Mouse (Mus musculus) liver, postnatal 0 days (tissue): ENCODE data around the gene Mnt. TPM values are rescaled to one million over a fixed set of nuclear protein-coding genes. Genes with fewer than 3 reads are reported as not detected.

Experiments used
- ATAC-seq: fragments of 200-750 bp; cut with Nextera tagmentation; 2 replicates; pipeline ENCODE4 v1.8.0; 2017; ENCODE audit warnings: mild to moderate bottlenecking, moderate library complexity
- DNase-seq: peaks from one replicate; pipeline ENCODE4 v3.0.0-alpha.2; 2016
- H3K27ac ChIP-seq: fragments of 300-500 bp; sonication (generic); 2 replicates; pipeline ENCODE4 v1.5.1; 2014; ENCODE audit warnings: antibody characterized with exemption, moderate library complexity, mild to moderate bottlenecking, low read depth
- H3K27me3 ChIP-seq: fragments of 300-500 bp; sonication (generic); 2 replicates; pipeline ENCODE4 v1.6.1; 2014; ENCODE audit warnings: low read length, control low read depth, mixed read lengths; ENCODE audit not compliant: insufficient read depth
- H3K36me3 ChIP-seq: fragments of 300-500 bp; sonication (generic); replicated peaks from 2 replicates; pipeline ENCODE4 v1.6.1; 2014; ENCODE audit warnings: mild to moderate bottlenecking, control low read depth, low read length, moderate library complexity, mixed read lengths; ENCODE audit not compliant: insufficient read depth
- H3K4me1 ChIP-seq: fragments of 300-500 bp; sonication (generic); 2 replicates; pipeline ENCODE4 v1.6.1; 2014; ENCODE audit warnings: antibody characterized with exemption, mild to moderate bottlenecking, control low read depth; ENCODE audit not compliant: insufficient read depth
- H3K4me2 ChIP-seq: fragments of 300-500 bp; sonication (generic); 2 replicates; pipeline ENCODE4 v1.6.1; 2014; ENCODE audit warnings: low read depth, mild to moderate bottlenecking, low read length, moderate library complexity, mixed read lengths
- H3K4me3 ChIP-seq: fragments of 300-500 bp; sonication (generic); 2 replicates; pipeline ENCODE4 v1.5.1; 2014; ENCODE audit warnings: low read depth, low read length
- H3K9ac ChIP-seq: fragments of 300-500 bp; sonication (generic); replicated peaks from 2 replicates; pipeline ENCODE4 v1.6.1; 2014; ENCODE audit warnings: mild to moderate bottlenecking, moderate library complexity
- H3K9me3 ChIP-seq: fragments of 300-500 bp; sonication (generic); 2 replicates; pipeline ENCODE4 v1.6.1; 2016; ENCODE audit warnings: mild to moderate bottlenecking, control low read depth, low read length, mixed read lengths
- CTCF ChIP-seq: sonication (generic); IDR thresholded peaks from 2 replicates; pipeline ENCODE4 v1.5.1; 2016; ENCODE audit warnings: antibody characterized with exemption, low read depth
- EP300 ChIP-seq: IDR thresholded peaks from 2 replicates; pipeline ENCODE4 v1.6.1; 2016; ENCODE audit warnings: antibody characterized with exemption, low read depth, mild to moderate bottlenecking
- WGBS: fragments of 180-500 bp; shearing (Covaris S2); extraction: QIAGEN DNeasy Blood & Tissue Kit; methylation state at CpG from one replicate; pipeline ENCODE4 v1.1.7; 2014; ENCODE audit not compliant: insufficient replicate concordance; 5-methylcytosine and 5-hydroxymethylcytosine counted together
- polyA plus RNA-seq: library from polyadenylated mRNA; unstranded; fragments of >200 nt; fragmentation: Nextera tagmentation; extraction: Ambion mirVana; gene quantifications from 2 replicates; pipeline ENCODE4 v1.2.1, GENCODE M21; 2015

The Mnt gene
- polyA plus RNA-seq, 1 experiment from 2014 or later, result 1.4 TPM

- H3K27ac ChIP-seq, result peak overlapping the region; percentile 97
- peak; percentile 97 for DNase-seq
- peak; percentile 80 for ATAC-seq
- WGBS, result under 1% methylated on average over 33 of the region's 35 CpGs
- H3K9ac ChIP-seq, result peak overlapping the region; percentile 78
- no peaks in the 10 kb centered on the region for H3K9me3 ChIP-seq
- H3K4me3 ChIP-seq, result peak overlapping the region; percentile 60
- H3K27me3 ChIP-seq, result no peaks in the 10 kb centered on the region
- peak overlapping the region; percentile 79 for H3K4me2 ChIP-seq
- H3K4me1 ChIP-seq, result peaks cover 36% of the 10 kb centered on the region
- no peak for TF ChIP-seq CTCF
- TF ChIP-seq EP300, result no peak; the same call in 1 of the 2 replicates
- peaks cover 14% of the 10 kb centered on the region; the same call in 1 of the 2 replicates for H3K36me3 ChIP-seq
Measured at GRCm38 (mm10) chr11:74838441-74838840, 7.7 kb downstream of the Mnt start.

- peak overlapping the region; percentile 97 for H3K27ac ChIP-seq
- DNase-seq (peak; percentile 73), ATAC-seq (peak; percentile 16)
- no peaks in the 10 kb centered on the region for H3K9me3 ChIP-seq
- H3K4me2 ChIP-seq, result peak overlapping the region; percentile 79
- H3K27me3 ChIP-seq, result no peaks in the 10 kb centered on the region
- peaks cover 31% of the 10 kb centered on the region for H3K4me1 ChIP-seq
- TF ChIP-seq EP300 (no peak), CTCF (no peak)
- 13% methylated on average over 6 of the region's 6 CpGs for WGBS
- peaks cover 14% of the 10 kb centered on the region; the same call in 1 of the 2 replicates for H3K36me3 ChIP-seq
- peak overlapping the region; percentile 60 for H3K4me3 ChIP-seq
- peak overlapping the region; percentile 5 for H3K9ac ChIP-seq
Measured at GRCm38 (mm10) chr11:74838971-74839370, 8.3 kb downstream of the Mnt start.

- Histone ChIP-seq H3K4me3 (no peak overlapping the region), H3K27ac (no peak overlapping the region), H3K9ac (no peak overlapping the region), H3K9me3 (no peaks in the 10 kb centered on the region), H3K4me2 (no peak overlapping the region), H3K36me3 (peaks cover 17% of the 10 kb centered on the region), H3K27me3 (no peaks in the 10 kb centered on the region), H3K4me1 (peaks cover 20% of the 10 kb centered on the region)
- TF ChIP-seq EP300 (no peak), CTCF (no peak)
- 91% methylated on average over 19 of the region's 19 CpGs for WGBS
- ATAC-seq, result no peak
- peak; percentile 11 for DNase-seq
Measured at GRCm38 (mm10) chr11:74839860-74840715, 9.4 kb downstream of the Mnt start.

- no peaks in the 10 kb centered on the region for H3K27me3 ChIP-seq
- peaks cover 16% of the 10 kb centered on the region for H3K4me1 ChIP-seq
- H3K4me3 ChIP-seq, result no peak overlapping the region
- ATAC-seq, result no peak
- H3K9me3 ChIP-seq, result peaks cover 3% of the 10 kb centered on the region; the same call in 1 of the 2 replicates
- WGBS, result 90% methylated on average over 8 of the region's 8 CpGs
- DNase-seq, result no peak
- peaks cover 20% of the 10 kb centered on the region for H3K36me3 ChIP-seq
- H3K4me2 ChIP-seq, result no peak overlapping the region
- no peak overlapping the region for H3K27ac ChIP-seq
- no peak overlapping the region for H3K9ac ChIP-seq
- TF ChIP-seq EP300, result no peak
- TF ChIP-seq CTCF, result no peak
Measured at GRCm38 (mm10) chr11:74840739-74841138, 10.0 kb downstream of the Mnt start.

- ATAC-seq, result no peak
- Histone ChIP-seq H3K4me1 (peaks cover 13% of the 10 kb centered on the region), H3K27ac (no peak overlapping the region), H3K27me3 (no peaks in the 10 kb centered on the region), H3K4me2 (no peak overlapping the region), H3K9me3 (peaks cover 3% of the 10 kb centered on the region; the same call in 1 of the 2 replicates), H3K9ac (no peak overlapping the region), H3K36me3 (peaks cover 20% of the 10 kb centered on the region), H3K4me3 (no peak overlapping the region)
- TF ChIP-seq EP300 (no peak), CTCF (no peak)
- peak; percentile 13 for DNase-seq
- WGBS, result 82% methylated on average over 9 of the region's 9 CpGs
Measured at GRCm38 (mm10) chr11:74841366-74841765, 10.6 kb downstream of the Mnt start.

- Histone ChIP-seq H3K4me3 (no peak overlapping the region), H3K27me3 (no peaks in the 10 kb centered on the region), H3K4me1 (peaks cover 13% of the 10 kb centered on the region), H3K27ac (no peak overlapping the region), H3K9ac (no peak overlapping the region), H3K36me3 (peaks cover 15% of the 10 kb centered on the region), H3K9me3 (peaks cover 3% of the 10 kb centered on the region; the same call in 1 of the 2 replicates), H3K4me2 (no peak overlapping the region)
- WGBS, result 88% methylated on average over 10 of the region's 13 CpGs
- DNase-seq (peak; percentile 12), ATAC-seq (no peak)
- no peak for TF ChIP-seq CTCF
Measured at GRCm38 (mm10) chr11:74842045-74842444, 11.3 kb downstream of the Mnt start.
